Mouse (Mus musculus): ENCODE data around the gene Mindy4. TPM values are rescaled to one million over a fixed set of nuclear protein-coding genes. Genes with fewer than 3 reads are reported as not detected.

Mindy4 gene
- polyA plus RNA-seq, 1 experiment from 2014 or later, result 8.9 TPM

DNA sequence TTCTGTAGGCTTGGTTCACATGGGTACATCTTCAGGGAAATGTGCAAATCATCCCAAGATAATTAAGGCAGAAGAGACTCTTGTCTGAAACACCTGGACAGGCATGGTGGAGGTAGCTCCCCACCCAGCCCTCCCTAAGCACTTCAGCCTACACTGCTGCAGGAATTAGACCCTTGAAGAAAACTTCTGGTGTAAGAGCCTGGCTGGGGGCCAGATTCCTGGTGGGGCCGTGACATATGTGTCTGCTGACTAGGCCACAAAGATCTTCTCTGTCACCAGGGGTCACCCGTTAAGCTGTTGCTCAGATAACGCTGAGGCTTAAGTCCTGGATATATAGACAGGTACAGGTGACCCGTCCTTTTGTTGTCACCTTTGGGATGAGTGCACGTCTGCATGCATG, 70.3 kb downstream of the Mindy4 start:
- Histone ChIP-seq H3K4me3 (ENCODE audit: control insufficient read depth in 1 of 2, insufficient read depth in 1 of 2, low read depth in 1 of 2, low read length in 2 of 2) (no peak overlapping the region), H3K27ac (replicated peaks in 1 of 2; ENCODE audit: control insufficient read depth in 1 of 2, insufficient read depth in 1 of 2, low read depth in 2 of 2, low read length in 2 of 2) (no peak overlapping the region), H3K9ac (ENCODE audit: low read length) (no peak overlapping the region), H3K4me2 (ENCODE audit: low read length) (no peak overlapping the region), H3K4me1 (ENCODE audit: control insufficient read depth in 2 of 2, insufficient read depth in 2 of 2, low read length in 2 of 2) (peaks cover 17 to 25% of the 10 kb centered on the region in 2 experiments), H3K9me3 (ENCODE audit: control insufficient read depth, low read length) (no peaks in the 10 kb centered on the region), H3K27me3 (ENCODE audit: control insufficient read depth, insufficient read depth, low read length) (no peaks in the 10 kb centered on the region), H3K36me3 (ENCODE audit: control insufficient read depth, insufficient read depth, low read length) (no peaks in the 10 kb centered on the region)
- 52% methylated on average over 5 of the region's 5 CpGs for WGBS
- no peak for ATAC-seq (ENCODE audit: insufficient number of reproducible peaks, insufficient read depth, low FRiP score, low read depth)

DNA sequence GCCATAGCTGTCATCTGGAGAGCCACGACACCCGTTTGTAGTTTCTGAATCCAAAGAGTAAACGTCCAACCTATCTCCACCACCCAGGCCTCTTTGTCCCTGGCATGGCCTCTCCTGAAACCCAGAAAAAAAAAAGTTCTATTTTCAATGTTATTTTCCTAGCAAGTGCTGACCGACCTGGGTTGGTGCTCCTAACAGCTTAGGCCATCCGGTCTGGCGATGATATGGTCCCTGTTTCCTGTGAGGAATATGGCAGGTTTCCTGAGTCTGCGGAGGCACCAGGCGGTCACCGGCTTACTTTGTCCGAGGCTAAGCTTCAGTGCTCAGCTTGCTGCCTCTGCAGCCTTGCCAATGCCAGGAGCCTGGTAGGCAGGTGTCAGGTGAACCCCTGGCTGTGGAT, 71.8 kb downstream of the Mindy4 start:
- Histone ChIP-seq H3K36me3 (ENCODE audit: control insufficient read depth, insufficient read depth, low read length) (no peaks in the 10 kb centered on the region), H3K4me1 (ENCODE audit: control insufficient read depth in 2 of 2, insufficient read depth in 2 of 2, low read length in 2 of 2) (peaks cover 17 to 25% of the 10 kb centered on the region in 2 experiments), H3K4me2 (ENCODE audit: low read length) (no peak overlapping the region), H3K27me3 (ENCODE audit: control insufficient read depth, insufficient read depth, low read length) (no peaks in the 10 kb centered on the region), H3K4me3 (ENCODE audit: control insufficient read depth in 1 of 2, insufficient read depth in 1 of 2, low read depth in 1 of 2, low read length in 2 of 2) (no peak overlapping the region), H3K9ac (ENCODE audit: low read length) (no peak overlapping the region), H3K27ac (replicated peaks in 1 of 2; ENCODE audit: control insufficient read depth in 1 of 2, insufficient read depth in 1 of 2, low read depth in 2 of 2, low read length in 2 of 2) (no peak overlapping the region; a peak in 1 of 4 replicates), H3K9me3 (ENCODE audit: control insufficient read depth, low read length) (no peaks in the 10 kb centered on the region)
- 73% methylated on average over 10 of the region's 10 CpGs for WGBS
- ATAC-seq (ENCODE audit: insufficient number of reproducible peaks, insufficient read depth, low FRiP score, low read depth), result no peak

DNA sequence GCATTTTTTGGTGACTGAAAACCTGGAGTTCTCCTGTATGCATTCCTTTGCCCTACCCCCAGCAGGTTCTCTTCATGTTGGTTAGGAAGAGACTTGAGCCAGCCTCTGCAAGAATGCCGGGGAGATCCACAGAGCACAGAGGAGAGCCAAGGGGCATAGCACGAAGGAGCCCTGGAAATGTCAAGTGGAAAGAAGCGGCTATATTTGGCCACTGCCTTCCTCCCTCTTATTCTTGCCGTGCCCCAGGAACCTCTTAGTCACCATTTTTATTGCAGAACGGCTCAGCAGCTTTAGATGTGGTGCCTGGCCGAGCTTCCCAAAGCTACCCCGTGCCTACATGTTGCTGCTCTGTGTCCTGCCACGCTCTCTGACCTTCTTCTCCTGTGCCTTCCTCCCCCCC, 72.6 kb downstream of the Mindy4 start:
- H3K4me3 ChIP-seq (ENCODE audit: control insufficient read depth in 1 of 2, insufficient read depth in 1 of 2, low read depth in 1 of 2, low read length in 2 of 2), result no peak overlapping the region
- H3K4me2 ChIP-seq (ENCODE audit: low read length), result no peak overlapping the region
- 26% methylated on average over 7 of the region's 8 CpGs for WGBS
- H3K9me3 ChIP-seq (ENCODE audit: control insufficient read depth, low read length), result no peaks in the 10 kb centered on the region
- peaks cover 19 to 28% of the 10 kb centered on the region in 2 experiments for H3K4me1 ChIP-seq (ENCODE audit: control insufficient read depth in 2 of 2, insufficient read depth in 2 of 2, low read length in 2 of 2)
- no peaks in the 10 kb centered on the region for H3K27me3 ChIP-seq (ENCODE audit: control insufficient read depth, insufficient read depth, low read length)
- no peak overlapping the region for H3K9ac ChIP-seq (ENCODE audit: low read length)
- ATAC-seq (ENCODE audit: insufficient number of reproducible peaks, insufficient read depth, low FRiP score, low read depth), result no peak
- H3K36me3 ChIP-seq (ENCODE audit: control insufficient read depth, insufficient read depth, low read length), result no peaks in the 10 kb centered on the region
- no peak overlapping the region for H3K27ac ChIP-seq (replicated peaks in 1 of 2; ENCODE audit: control insufficient read depth in 1 of 2, insufficient read depth in 1 of 2, low read depth in 2 of 2, low read length in 2 of 2)

DNA sequence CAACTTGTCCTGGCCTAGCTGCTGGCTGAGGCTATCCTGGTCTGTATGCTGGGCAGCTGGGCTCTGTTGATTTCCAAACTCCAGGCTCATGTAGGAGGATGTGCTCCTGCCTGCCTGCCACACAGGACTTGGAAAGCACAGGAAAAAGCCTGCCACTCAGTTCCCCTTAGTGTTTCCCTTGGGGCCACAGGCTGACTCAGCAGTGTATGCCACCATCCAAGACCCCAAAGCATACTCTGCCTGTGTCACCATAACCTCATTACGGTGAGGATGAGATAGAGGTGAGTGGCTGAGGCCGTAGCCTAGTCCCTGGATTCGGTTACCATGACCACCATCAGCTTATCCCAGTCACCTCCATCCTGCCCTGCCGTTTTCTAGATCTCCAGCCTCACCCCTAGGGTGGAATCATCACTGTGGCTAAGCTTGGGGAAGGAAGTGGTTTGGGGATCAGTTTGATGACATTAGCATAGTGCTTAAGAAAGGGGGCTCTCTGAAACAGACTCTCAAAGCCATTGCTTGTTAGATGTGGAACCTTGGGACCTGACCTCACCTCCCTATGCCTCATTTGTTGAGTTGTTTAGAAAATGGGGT, 73.6 kb downstream of the Mindy4 start:
- ATAC-seq (ENCODE audit: insufficient number of reproducible peaks, insufficient read depth, low FRiP score, low read depth), result no peak
- peaks cover 26 to 34% of the 10 kb centered on the region in 2 experiments for H3K4me1 ChIP-seq (ENCODE audit: control insufficient read depth in 2 of 2, insufficient read depth in 2 of 2, low read length in 2 of 2)
- H3K9me3 ChIP-seq (ENCODE audit: control insufficient read depth, low read length), result no peaks in the 10 kb centered on the region
- no peak overlapping the region for H3K9ac ChIP-seq (ENCODE audit: low read length)
- H3K4me2 ChIP-seq (ENCODE audit: low read length), result no peak overlapping the region
- no peak overlapping the region for H3K4me3 ChIP-seq (ENCODE audit: control insufficient read depth in 1 of 2, insufficient read depth in 1 of 2, low read depth in 1 of 2, low read length in 2 of 2)
- H3K36me3 ChIP-seq (ENCODE audit: control insufficient read depth, insufficient read depth, low read length), result no peaks in the 10 kb centered on the region
- H3K27me3 ChIP-seq (ENCODE audit: control insufficient read depth, insufficient read depth, low read length), result no peaks in the 10 kb centered on the region
- H3K27ac ChIP-seq (replicated peaks in 1 of 2; ENCODE audit: control insufficient read depth in 1 of 2, insufficient read depth in 1 of 2, low read depth in 2 of 2, low read length in 2 of 2), result no peak overlapping the region
- 89% methylated on average over 4 of the region's 4 CpGs for WGBS

DNA sequence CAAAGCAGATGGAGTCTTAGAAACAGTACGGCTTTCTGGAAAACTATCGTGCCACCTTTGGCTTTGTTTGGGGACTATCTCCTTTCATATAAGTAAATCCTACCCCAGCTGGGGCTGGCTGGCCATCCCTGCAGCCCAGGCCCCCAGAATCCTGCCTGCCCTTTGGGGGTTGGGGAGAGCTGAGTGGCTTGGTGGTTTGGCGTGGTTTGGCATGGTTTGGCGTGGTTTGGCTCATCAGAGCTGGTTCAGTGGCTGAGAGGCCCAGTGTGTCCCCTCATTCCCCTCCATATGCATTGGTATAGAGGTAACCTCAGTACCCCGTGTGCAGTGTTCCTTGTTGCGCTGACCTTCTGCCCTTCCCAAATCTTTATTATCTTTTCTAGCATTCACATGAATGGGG, 74.9 kb downstream of the Mindy4 start:
- H3K27me3 ChIP-seq (ENCODE audit: control insufficient read depth, insufficient read depth, low read length), result no peaks in the 10 kb centered on the region
- H3K27ac ChIP-seq (replicated peaks in 1 of 2; ENCODE audit: control insufficient read depth in 1 of 2, insufficient read depth in 1 of 2, low read depth in 2 of 2, low read length in 2 of 2), result no peak overlapping the region
- no peak for ATAC-seq (ENCODE audit: insufficient number of reproducible peaks, insufficient read depth, low FRiP score, low read depth)
- no peaks in the 10 kb centered on the region for H3K36me3 ChIP-seq (ENCODE audit: control insufficient read depth, insufficient read depth, low read length)
- H3K4me1 ChIP-seq (ENCODE audit: control insufficient read depth in 2 of 2, insufficient read depth in 2 of 2, low read length in 2 of 2), result peaks cover 30 to 33% of the 10 kb centered on the region in 2 experiments
- no peak overlapping the region for H3K4me2 ChIP-seq (ENCODE audit: low read length)
- H3K9me3 ChIP-seq (ENCODE audit: control insufficient read depth, low read length), result 0 out of 2 replicates have a peak, but pooled peaks cover 3% of the 10 kb centered on the region
- no peak overlapping the region for H3K4me3 ChIP-seq (ENCODE audit: control insufficient read depth in 1 of 2, insufficient read depth in 1 of 2, low read depth in 1 of 2, low read length in 2 of 2)
- no peak overlapping the region for H3K9ac ChIP-seq (ENCODE audit: low read length)
- WGBS, result 82% methylated on average over 6 of the region's 6 CpGs

DNA sequence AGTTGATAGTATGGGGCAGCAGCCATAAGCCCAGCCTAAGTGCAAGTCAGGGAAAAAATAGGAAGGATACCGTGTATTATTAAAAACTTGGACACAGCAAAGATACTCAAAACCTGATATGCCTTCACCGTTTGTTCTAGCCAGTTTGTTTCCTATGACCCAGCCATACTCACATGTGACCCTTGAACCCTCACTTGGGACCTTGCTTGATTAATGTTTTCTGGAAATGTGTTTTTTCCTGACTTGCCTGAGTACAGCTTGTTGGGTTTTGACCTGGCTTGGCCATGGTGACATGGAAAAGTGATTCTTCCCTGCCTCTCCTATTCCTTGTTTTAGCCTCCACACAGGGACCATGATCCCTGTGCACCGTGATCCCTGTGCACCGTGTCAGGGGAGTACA, 75.3 kb downstream of the Mindy4 start:
- WGBS, result 76% methylated on average over 4 of the region's 4 CpGs
- ATAC-seq (ENCODE audit: insufficient number of reproducible peaks, insufficient read depth, low FRiP score, low read depth), result no peak
- no peaks in the 10 kb centered on the region for H3K27me3 ChIP-seq (ENCODE audit: control insufficient read depth, insufficient read depth, low read length)

DNA sequence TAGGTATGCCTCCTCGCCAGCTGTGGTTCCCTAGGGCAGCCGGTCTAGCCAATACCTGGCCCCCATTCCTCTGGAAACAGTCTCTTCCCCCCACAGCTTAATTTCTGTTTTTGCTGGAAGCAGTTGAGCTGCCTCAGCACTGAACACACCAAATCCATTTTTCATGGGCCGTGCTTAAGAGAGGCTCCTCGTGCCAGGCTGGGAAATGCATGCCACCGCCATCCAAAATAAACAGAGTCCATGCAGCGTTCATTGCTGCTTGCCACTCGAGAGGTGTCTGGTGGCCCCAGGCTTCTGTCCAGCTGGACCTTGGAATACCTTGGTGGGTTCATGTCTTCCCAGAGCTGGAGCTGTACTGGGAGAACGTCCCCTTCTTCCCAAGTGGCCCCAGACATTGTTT, 77.8 kb downstream of the Mindy4 start:
- no peaks in the 10 kb centered on the region for H3K27me3 ChIP-seq (ENCODE audit: control insufficient read depth, insufficient read depth, low read length)
- H3K9me3 ChIP-seq (ENCODE audit: control insufficient read depth, low read length), result 0 out of 2 replicates have a peak, but pooled peaks cover 3% of the 10 kb centered on the region
- 86% methylated on average over 8 of the region's 8 CpGs for WGBS
- no peak for ATAC-seq (ENCODE audit: insufficient number of reproducible peaks, insufficient read depth, low FRiP score, low read depth)
- no peak overlapping the region for H3K4me3 ChIP-seq (ENCODE audit: control insufficient read depth in 1 of 2, insufficient read depth in 1 of 2, low read depth in 1 of 2, low read length in 2 of 2)
- peaks cover 13 to 15% of the 10 kb centered on the region in 2 experiments for H3K4me1 ChIP-seq (ENCODE audit: control insufficient read depth in 2 of 2, insufficient read depth in 2 of 2, low read length in 2 of 2)
- no peak overlapping the region for H3K27ac ChIP-seq (replicated peaks in 1 of 2; ENCODE audit: control insufficient read depth in 1 of 2, insufficient read depth in 1 of 2, low read depth in 2 of 2, low read length in 2 of 2)
- H3K36me3 ChIP-seq (ENCODE audit: control insufficient read depth, insufficient read depth, low read length), result no peaks in the 10 kb centered on the region
- no peak overlapping the region for H3K9ac ChIP-seq (ENCODE audit: low read length)
- no peak overlapping the region for H3K4me2 ChIP-seq (ENCODE audit: low read length)

More for the DNA sequence above, 75.3 kb downstream of the Mindy4 start:
- no peak overlapping the region for H3K27ac ChIP-seq (replicated peaks in 1 of 2; ENCODE audit: control insufficient read depth in 1 of 2, insufficient read depth in 1 of 2, low read depth in 2 of 2, low read length in 2 of 2)
- peaks cover 26 to 31% of the 10 kb centered on the region in 2 experiments for H3K4me1 ChIP-seq (ENCODE audit: control insufficient read depth in 2 of 2, insufficient read depth in 2 of 2, low read length in 2 of 2)
- no peak overlapping the region for H3K9ac ChIP-seq (ENCODE audit: low read length)
- no peak overlapping the region for H3K4me3 ChIP-seq (ENCODE audit: control insufficient read depth in 1 of 2, insufficient read depth in 1 of 2, low read depth in 1 of 2, low read length in 2 of 2)
- H3K36me3 ChIP-seq (ENCODE audit: control insufficient read depth, insufficient read depth, low read length), result no peaks in the 10 kb centered on the region
- H3K9me3 ChIP-seq (ENCODE audit: control insufficient read depth, low read length), result 0 out of 2 replicates have a peak, but pooled peaks cover 3% of the 10 kb centered on the region
- no peak overlapping the region for H3K4me2 ChIP-seq (ENCODE audit: low read length)

DNA sequence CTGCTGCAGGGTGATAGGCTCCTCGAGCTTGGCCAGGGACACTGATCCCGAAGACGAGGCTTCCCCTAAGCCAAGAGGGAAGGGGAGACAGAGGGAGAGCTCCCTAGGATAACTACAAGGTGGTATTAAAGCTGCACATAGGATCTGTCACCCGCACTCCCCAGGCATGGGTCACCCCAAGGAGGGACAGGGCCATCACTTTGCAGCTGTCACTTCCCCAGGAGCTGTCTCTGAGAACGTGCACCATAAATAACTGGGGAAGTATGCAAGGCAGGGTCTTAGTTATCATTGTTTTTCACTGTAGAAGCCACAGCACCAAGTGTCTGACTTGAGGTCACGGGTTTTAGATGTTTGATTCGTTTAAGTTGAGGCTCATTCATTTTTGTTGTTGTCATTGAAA, 78.5 kb downstream of the Mindy4 start:
- Histone ChIP-seq H3K36me3 (ENCODE audit: control insufficient read depth, insufficient read depth, low read length) (no peaks in the 10 kb centered on the region), H3K9me3 (ENCODE audit: control insufficient read depth, low read length) (0 out of 2 replicates have a peak, but pooled peaks cover 3% of the 10 kb centered on the region), H3K4me2 (ENCODE audit: low read length) (no peak overlapping the region), H3K27me3 (ENCODE audit: control insufficient read depth, insufficient read depth, low read length) (no peaks in the 10 kb centered on the region), H3K4me3 (ENCODE audit: control insufficient read depth in 1 of 2, insufficient read depth in 1 of 2, low read depth in 1 of 2, low read length in 2 of 2) (no peak overlapping the region), H3K27ac (replicated peaks in 1 of 2; ENCODE audit: control insufficient read depth in 1 of 2, insufficient read depth in 1 of 2, low read depth in 2 of 2, low read length in 2 of 2) (no peak overlapping the region), H3K9ac (ENCODE audit: low read length) (no peak overlapping the region), H3K4me1 (ENCODE audit: control insufficient read depth in 2 of 2, insufficient read depth in 2 of 2, low read length in 2 of 2) (peaks cover 12 to 13% of the 10 kb centered on the region in 2 experiments)
- no peak for ATAC-seq (ENCODE audit: insufficient number of reproducible peaks, insufficient read depth, low FRiP score, low read depth)
- 48% methylated on average over 7 of the region's 7 CpGs for WGBS

Data from heart, embryonic 14.5 days (tissue).